Mouse (Mus musculus): Measurements from ENCODE around the gene Itgal. TPM values are rescaled to one million over a fixed set of nuclear protein-coding genes. Genes with fewer than 3 reads are reported as not detected.
A peak's percentile ranks its signal among the peaks of the same experiment; 100 is the strongest.

Itgal gene
- total RNA-seq, 2 experiments from 2014 or later: 0.42 to 0.62 TPM

DNA sequence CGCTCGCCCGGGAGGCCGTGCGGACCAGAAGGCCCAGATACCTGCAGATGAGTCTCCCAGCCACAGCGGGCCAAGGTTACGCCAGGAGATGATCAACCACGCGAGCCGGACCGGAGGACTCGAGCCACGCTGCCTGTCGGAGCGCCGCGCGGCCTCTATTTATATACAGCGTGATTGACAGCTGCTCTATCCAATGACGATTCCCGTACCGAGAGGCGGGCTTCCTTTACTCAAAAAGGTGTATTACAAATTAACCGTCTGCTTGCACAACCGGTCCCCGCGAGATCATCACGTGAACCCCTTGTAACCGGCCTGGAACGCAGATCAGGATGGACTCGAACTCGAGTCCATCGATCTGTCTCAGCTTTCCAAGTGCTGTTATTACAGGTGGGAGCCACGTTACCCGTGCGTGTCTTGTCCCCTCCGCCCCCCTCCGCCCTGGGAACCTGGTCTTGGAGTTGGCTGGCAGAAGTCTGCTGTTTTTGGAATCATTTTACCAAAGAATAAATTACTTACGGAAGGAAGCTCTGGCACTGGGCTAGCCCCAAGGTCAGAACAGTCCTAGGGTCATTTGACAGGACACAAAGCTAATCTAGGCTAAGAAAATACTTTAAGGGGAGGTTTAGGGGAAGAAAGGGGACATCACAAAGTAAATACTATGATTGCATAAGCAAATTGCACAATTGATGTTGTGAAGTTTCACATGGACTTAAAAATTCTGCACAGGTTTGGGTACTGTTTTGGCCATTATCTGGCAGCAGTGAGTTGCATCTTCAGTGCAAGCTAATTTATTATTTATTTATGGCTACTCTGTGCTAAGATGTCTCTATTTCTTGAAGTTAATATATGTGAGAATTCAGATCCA, 21.9 kb upstream of the Itgal start, which contains the start of gene Sephs2:
Sephs2 (minus strand) TSS at position 131 of the 865 bp plus-strand sequence.
- DNase-seq: peak; percentile 87
- intact Hi-C loops (cut with DNase I; ENCODE audit: low total_unique reads): no loop called here

DNA sequence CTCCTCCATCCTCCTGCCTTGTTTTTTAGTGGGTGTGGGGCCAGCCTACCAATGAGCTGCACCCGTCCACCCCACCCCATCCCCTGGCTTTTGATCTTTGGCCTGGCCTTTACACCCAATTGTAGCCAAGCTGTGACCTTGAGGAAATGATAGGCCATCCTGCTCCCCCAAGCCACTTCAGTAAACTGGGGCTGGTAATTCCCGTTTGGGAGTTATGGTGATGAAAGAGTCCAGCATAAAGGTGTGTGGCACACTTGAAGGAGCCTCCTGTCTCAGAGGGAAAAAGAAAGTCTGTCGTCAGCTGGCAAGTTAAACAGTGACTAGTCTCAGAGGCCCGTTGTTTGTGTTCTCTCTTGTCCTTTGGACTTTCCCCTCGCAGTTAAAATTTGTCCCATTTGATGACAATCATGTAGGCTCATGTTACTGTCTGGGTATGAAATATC, 19.5 kb upstream of the Itgal start:
- no peak for DNase-seq
- intact Hi-C loops (cut with DNase I; ENCODE audit: low total_unique reads): no loop called here

DNA sequence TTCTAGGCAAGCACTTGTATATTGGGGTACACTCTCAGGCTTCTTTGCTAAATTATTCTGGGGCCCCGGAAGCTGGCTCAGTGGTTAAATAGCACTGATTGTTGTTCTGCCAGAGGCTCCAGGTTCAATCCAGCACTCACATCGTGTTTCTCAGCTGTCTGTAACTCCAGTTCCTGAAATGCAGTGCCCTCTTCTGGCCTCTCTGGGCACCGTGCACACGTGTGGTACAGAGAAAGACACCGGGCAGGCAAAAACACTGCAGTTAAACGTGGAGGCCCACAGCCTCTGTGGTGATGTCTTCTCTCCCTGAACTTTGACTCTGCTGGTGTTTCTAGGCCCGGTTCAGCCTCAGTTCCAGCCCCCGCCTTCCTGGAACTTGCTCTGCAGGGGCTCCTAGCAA, 17.7 kb upstream of the Itgal start:
- peak; percentile 34 for DNase-seq
- intact Hi-C loops (cut with DNase I; ENCODE audit: low total_unique reads): no loop called here

DNA sequence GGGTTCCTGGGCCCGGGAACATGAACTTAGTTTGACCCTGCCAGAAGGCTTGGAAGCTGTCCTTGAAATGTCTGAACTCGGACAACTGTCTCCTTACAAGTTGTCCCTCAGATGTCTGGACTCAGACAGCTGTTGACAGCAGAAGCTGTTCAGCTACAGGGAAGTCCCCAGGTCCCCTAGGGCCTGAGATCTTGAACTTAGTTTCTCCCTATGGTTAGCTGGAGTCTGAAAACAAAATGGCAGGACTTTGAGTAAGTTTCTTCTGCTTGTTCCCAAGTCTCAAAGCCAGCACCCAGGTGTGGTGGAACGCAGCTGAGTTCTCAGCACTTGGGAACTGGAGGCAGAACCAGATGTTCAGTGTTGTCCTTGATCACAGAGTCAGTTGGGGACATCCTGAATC, 16.0 kb upstream of the Itgal start:
- intact Hi-C loops (cut with DNase I; ENCODE audit: low total_unique reads): no loop called here
- DNase-seq: no peak

DNA sequence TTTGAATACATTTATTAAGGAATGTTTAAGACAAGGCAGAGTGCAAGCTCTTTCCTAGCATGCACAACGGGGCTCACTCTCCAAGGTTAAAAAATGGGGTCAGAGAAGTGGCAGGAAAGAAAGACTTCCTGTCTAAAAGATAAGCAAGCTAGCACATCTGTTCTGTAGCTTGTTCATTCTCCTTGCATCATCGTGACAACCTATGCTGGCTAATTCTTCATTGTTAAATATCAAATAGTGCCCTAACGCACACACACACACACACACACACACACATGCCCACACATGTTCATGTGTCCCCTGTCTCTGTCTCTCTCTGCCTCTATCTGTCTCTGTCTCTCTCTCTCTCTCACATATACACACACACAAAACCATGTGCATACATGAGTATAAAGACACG, 14.9 kb upstream of the Itgal start:
- intact Hi-C loops (cut with DNase I; ENCODE audit: low total_unique reads): no loop called here
- DNase-seq: no peak

DNA sequence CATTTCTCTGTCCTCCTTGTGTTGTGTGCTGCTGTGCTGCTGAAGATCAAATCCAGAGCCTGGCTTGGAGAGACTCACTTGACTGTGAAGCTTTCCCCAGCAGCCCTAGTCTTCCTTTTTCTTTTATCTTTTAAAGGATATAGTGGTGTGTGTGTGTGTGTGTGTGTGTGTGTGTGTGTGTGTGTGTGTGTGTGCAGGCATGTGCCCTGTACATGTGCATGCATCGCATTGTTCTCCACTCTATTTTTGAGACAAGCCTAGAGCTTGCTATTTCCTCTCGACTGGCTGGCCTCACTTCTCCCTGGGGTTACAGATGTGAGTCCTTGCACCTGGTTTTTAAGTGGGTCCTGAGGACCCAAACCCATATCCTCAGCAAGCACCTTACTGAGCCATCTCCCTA, 13.9 kb upstream of the Itgal start:
- no peak for DNase-seq
- intact Hi-C loops (cut with DNase I; ENCODE audit: low total_unique reads): no loop called here

DNA sequence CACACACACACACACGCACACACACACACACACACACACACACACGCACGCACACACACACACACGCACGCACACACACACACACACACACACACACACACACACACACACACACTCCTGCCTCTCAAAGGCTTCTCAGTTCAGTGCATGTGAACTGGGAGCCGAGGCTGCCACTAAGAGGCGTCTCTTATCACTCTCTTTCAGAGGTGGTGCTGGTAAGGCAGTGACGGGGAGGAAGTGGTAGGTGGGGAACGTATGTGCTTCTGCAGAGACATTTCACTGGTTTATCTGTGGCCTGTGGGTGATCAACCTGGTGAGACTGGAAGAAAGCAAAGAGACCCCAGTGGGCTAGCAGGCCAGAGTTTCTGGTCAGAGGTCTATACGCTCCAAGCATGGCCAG, 10.9 kb upstream of the Itgal start:
- no peak for DNase-seq
- intact Hi-C loops (cut with DNase I; ENCODE audit: low total_unique reads): no loop called here

DNA sequence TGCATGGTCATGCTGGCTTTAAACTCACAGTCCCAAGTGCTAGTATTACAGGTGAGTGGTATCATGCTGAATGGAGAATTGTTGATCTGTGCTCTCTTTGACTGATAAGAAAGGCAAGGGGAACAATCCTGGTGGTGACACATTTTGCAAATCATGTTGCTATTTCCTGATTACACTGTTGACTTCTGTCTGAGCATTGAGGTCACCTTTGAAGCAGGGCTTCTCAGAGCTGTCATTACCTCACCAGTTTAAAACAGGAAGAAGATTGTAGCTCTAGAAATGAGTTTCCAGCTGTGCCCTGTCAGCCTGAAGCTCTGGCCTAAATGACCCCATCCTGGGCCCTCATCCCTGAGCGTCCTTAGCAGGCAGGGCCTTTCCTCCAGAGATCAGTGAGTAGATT, 8.1 kb upstream of the Itgal start:
- intact Hi-C loops (cut with DNase I; ENCODE audit: low total_unique reads): no loop called here
- DNase-seq: no peak

DNA sequence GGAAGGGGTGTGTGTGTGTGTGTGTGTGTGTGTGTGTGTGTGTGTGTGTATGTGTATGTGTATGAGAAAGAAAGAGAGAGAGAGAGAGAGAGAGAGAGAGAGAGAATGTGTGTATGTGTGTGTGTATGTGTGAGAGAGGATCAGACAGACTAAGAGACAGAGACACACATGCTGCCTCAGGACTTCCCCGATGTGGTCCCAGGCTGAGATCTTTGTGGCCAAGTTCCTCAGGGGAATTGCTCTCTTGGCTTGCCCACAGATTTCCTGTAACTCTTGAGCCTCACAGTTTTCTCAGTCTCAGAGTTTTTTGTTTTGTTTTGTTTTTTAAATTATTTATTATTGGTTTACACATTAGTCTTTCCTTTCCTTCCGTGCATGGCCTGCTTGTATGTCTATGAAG, 6.8 kb upstream of the Itgal start:
- intact Hi-C loops (cut with DNase I; ENCODE audit: low total_unique reads): no loop called here
- no peak for DNase-seq

DNA sequence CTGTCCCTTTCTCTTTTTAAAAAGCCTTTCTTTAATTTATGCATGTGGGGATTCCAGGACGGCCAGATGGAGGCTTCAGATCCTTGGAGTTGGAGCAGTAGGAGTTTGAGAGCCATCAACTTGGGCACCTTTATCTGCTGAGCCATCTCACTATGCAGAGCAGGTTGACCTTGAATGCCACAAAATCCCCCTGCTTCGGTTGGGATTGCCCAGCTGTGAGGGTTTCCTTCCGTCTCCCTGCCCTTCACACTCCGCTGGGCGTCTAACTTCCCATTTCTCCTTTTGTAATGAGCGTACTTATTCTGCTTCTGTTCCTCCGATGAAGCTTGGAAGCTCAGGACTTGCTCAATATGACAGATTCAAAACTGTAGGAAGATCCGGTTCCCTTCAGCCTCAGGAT, 5.9 kb upstream of the Itgal start:
- intact Hi-C loops (cut with DNase I; ENCODE audit: low total_unique reads): no loop called here
- no peak for DNase-seq

DNA sequence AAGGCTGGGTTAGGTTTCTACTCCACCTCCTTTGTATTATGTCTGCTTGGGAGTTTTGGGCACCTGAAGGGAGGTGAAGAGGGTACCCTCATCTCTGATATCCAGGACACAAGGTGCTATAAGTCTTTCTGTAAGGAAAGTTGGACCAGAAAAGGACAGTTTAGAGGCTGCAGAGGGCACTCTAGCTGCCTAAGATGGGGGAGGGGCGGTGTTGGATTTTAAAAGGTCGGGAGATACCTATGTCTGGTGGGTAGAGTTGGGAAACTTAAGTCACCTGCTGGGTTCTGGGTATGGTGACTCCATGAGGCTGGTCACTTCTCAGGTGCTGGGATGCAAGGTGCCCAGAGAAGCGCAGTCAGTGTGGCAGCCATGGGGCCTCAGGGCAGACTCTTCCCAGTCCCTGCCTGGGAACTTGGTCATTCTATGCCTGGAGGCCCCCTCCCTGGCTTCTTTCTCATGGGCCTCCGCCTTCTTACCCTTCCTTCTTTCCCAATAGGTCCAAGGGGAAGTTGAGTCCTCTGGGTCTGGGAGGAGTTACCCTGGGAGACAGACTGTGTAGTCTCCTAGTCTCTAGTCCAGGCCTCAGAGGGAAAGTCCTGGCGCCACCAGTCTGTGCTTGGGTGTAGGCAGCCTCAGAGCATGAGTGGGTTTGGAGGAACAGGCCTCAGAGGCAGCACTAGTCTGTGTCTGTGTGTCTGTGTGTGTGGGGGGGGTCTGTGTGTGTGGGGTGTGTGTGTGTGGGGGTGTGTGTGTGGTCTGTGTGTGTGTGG, 911 bp downstream of the Itgal start:
- DNase-seq: no peak
- intact Hi-C loops (cut with DNase I; ENCODE audit: low total_unique reads): no loop called here

DNA sequence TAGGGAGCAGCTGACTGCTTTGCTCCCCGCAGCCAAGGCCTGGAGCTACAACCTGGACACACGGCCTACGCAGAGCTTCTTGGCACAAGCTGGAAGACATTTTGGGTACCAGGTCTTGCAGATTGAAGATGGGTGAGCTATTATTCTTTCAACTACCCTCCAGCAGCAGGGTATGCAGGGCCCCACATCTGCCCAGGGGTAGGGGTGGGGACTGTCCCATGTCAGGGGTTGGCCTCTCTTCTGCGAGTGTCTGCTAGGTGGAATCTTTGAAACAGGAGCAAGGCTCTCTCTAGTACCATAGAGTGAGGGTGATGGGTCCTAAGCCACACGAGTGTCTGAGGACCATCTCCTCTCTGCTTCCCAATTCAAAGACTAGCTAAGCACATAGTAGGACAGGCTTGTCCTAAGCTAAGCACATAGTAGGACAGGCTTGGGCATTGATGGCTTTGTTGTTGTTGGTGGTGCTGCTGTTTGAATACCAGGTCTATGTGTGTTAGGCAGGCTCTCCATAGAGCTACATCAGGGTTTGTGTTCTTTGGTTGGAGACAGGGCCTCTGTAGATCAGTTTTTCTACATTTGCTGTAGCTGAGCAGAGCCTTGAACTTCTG, 1.6 kb downstream of the Itgal start:
- DNase-seq: no peak
- intact Hi-C loops (cut with DNase I; ENCODE audit: low total_unique reads): no loop called here

DNA sequence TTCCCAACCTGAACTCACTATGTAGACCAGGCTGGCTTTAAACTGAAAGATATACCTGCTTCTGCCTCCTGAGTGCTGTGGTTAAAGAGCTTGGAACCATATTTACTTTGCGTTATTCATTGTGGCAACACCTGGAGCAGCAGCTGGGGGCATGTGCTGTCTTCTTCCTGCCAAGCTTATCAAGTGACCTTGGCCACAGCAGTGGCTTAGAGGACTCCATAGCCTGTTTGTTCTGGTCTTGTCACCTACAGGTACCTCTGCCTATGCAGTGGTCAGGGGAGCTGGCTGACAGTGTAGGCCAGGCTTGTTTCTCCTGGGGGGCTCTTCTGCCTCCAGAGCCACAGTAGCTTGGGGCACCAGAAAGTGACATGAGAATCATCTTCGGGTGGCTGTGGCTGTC, 12.4 kb downstream of the Itgal start:
- DNase-seq: no peak
- intact Hi-C loops (cut with DNase I; ENCODE audit: low total_unique reads): no loop called here

DNA sequence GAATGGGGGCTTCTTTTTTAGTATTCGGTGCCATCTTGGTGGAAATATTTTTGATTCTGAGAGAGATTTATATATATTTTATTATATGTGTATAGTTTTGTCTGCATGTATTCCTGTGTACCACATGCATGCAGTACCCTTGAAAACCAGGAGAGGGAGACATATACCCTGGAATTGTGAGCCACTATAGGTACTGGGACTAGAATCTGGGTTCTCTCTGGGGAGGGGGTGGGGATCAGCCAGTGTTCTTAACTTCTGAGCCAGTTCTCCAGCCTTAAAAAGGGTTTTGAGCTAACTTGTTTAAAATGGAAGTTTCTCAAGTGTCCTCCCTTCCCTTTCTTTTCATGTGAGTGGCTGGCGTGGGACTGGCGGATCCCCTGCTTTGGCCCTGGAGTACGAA, 12.8 kb downstream of the Itgal start:
- intact Hi-C loops (cut with DNase I; ENCODE audit: low total_unique reads): no loop called here
- no peak for DNase-seq

DNA sequence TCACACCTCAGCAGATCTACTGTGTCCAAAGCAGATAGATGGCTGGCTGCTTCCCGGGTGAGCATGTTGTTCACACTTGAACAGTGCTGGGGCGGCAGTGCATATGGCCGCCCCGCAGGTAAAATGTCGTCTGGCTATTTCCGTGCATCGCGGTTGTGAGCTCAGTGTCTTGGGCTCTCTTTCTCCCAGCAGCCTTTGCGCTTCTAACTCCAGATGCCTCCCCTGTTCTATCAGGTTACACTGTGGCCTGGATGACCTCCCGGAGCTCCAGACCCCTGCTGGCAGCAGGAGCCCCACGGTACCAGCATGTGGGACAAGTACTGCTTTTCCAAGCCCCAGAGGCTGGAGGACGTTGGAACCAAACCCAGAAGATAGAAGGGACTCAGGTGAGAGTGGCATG, 13.9 kb downstream of the Itgal start:
- DNase-seq: no peak
- intact Hi-C loops (cut with DNase I; ENCODE audit: low total_unique reads): no loop called here

DNA sequence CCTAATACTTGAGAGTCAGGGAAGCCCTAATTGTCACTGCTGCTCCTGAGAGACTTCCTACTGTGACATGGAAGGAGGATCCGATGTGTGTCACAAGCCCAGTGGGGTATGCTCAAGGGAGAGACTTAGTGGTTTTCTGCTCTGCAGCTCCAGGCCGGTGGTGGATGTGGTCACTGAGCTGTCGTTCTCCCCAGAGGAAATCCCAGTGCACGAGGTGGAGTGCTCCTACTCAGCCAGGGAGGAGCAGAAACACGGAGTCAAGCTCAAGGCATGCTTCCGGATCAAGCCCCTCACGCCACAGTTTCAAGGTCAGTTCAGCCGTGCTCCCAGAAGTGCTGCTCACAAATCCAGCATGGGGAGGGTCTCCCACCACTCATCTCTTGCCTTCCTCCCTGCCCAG, 17.9 kb downstream of the Itgal start:
- no peak for DNase-seq
- intact Hi-C loops (cut with DNase I; ENCODE audit: low total_unique reads): no loop called here

DNA sequence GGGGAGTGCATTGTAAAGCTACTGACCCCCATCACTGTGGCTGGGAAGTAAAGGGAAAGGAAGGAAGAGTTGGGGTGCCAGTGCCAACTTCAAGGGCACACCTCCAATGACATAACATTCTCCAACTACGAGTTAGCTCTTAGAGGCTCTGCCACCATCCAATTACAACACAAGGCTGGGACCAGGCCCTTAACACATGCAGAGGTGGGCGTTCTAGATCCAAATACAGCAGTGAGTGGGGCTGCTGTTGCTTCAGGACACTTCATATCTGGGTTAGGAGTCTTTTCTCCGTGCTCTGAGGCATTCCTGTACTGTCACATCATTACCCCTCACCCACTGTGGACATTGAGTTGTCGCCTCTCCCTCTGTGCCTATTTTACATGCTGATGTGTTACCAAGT, 25.0 kb downstream of the Itgal start:
- intact Hi-C loops (cut with DNase I; ENCODE audit: low total_unique reads): no loop called here
- DNase-seq: no peak

DNA sequence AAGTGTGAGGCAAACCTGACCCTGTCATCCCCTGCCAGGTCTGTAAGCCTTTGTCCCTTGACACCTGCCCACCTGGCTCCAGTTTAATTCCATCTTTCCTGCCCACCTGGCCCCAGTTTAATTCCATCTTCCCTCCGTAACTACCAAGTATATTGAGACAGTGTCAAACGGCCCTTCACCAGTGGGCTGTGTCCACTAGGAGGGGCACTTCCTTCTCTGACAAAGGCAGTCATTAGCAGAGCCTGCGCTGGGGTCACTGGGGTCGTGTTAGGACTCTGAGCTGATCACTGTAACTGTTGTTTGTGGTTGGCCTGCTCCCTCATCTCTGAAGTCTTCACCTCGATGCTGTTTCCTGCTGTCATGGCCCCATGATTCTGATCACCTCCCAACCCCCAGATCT, 26.0 kb downstream of the Itgal start:
- DNase-seq: peak; percentile 47
- intact Hi-C loops (cut with DNase I; ENCODE audit: low total_unique reads): no loop called here

DNA sequence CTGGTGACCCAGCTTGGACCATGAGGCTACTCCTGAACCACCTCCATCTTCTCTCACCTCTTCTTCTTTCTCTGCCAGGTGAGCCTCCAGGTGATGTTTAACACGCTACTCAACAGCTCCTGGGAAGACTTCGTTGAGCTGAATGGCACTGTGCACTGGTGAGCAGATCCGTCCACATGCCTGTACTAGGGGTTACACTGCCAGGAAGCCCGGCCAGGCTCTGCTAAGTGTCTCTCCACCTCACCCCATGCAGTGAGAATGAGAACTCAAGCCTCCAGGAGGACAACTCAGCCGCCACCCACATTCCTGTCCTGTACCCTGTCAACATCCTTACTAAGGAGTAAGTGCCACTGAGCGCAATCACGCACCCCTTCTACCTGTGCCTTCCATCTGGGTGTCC, 28.9 kb downstream of the Itgal start:
- DNase-seq: no peak
- intact Hi-C loops (cut with DNase I; ENCODE audit: low total_unique reads): no loop called here

DNA sequence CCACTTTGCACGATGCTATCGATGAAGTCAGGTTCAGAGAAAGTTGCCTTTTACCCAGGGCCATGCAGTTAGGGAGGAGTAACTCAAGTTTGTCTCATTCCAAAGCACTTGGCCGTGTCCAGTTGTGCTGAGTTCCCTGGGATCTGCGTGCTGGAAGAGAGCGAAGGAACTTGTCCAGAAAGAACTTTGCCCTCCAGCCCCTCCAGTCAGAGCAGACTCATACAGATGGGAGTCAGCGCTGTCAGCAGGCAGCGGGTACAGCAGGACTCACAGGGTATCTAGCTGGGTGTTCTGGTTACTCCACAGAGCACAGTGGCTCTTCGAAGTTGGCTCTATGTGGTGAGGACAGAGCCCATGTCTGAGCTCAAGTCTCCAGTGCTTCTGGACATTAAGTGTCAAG, 29.5 kb downstream of the Itgal start:
- intact Hi-C loops (cut with DNase I; ENCODE audit: low total_unique reads): no loop called here
- no peak for DNase-seq

DNA sequence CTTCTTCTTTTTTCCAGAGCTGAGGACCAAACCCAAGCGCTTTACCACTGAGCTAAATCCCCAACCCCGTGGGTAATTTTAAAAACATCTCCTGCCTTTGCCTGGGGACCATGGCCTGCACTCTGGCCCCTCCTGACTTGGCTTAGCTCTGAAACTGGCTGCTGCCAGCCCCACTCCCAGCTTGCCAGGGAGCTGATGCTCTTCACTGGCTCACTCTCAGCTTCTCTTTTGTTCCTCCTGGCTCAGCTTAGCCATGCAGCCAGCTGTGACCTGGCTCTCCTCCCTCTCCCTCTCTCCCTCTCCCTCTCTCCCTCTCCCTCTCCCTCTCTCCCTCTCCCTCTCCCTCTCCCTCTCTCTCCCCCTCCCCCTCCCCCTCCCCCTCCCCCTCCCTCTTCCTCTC, 30.6 kb downstream of the Itgal start:
- intact Hi-C loops (cut with DNase I; ENCODE audit: low total_unique reads): no loop called here
- DNase-seq: peak; percentile 84

Measured in gastrocnemius, postnatal 14 days (tissue).